Mouse (Mus musculus) cerebellum, adult 2 months (tissue): ENCODE data around the gene Slc16a12.

ENCODE experiments used
- CTCF ChIP-seq: fragments of 200-500 bp; IDR thresholded peaks from 2 replicates; pipeline ENCODE4 v1.5.1; 2011; ENCODE audit warnings: low read depth, mild to moderate bottlenecking, control low read depth, low read length, moderate library complexity, borderline replicate concordance; ENCODE audit not compliant: insufficient read depth
- POLR2A ChIP-seq: fragments of 200-500 bp; IDR thresholded peaks from 2 replicates; pipeline ENCODE4 v1.6.1; 2011; ENCODE audit warnings: low read length, control low read depth, borderline replicate concordance; ENCODE audit not compliant: insufficient read depth

- no peak for TF ChIP-seq POLR2A
- TF ChIP-seq CTCF: no peak
Measured at GRCm38 (mm10) chr19:34726254-34726962, 20.7 kb downstream of the Slc16a12 start.
